Mouse (Mus musculus): ENCODE data around the gene Gm11011.
"Not testable (repeated sequence)": the region's sequence is repeated elsewhere in the genome, so short reads cannot be mapped to it uniquely, and the experiment has no call there.

Gene Gm11011

GRCm38 (mm10) chr2:169587645-169588044 is at the start of gene Gm11011:
TSS of gene Gm11011 (minus strand) at chr2:169587745.
- not testable (repeated sequence) for DNase-seq (ENCODE audit: low spot score)

GRCm38 (mm10) chr2:169636414-169636813 is 48.9 kb upstream of the Gm11011 start:
- no peak for DNase-seq (ENCODE audit: low spot score)

- DNase-seq (ENCODE audit: low spot score), result peak; percentile 34
Observed at GRCm38 (mm10) chr2:169635428-169635827, 47.9 kb upstream of the Gm11011 start.

- DNase-seq (ENCODE audit: low spot score), result no peak
Observed at GRCm38 (mm10) chr2:169634619-169635382, 47.3 kb upstream of the Gm11011 start.

GRCm38 (mm10) chr2:169633491-169634289 is 46.1 kb upstream of the Gm11011 start:
- peak; percentile 65 for DNase-seq (ENCODE audit: low spot score)

- peak; percentile 70 for DNase-seq (ENCODE audit: low spot score)
Observed at GRCm38 (mm10) chr2:169632338-169633151, 45.0 kb upstream of the Gm11011 start, which contains the start of gene Tshz2. TSS of gene Tshz2 (plus strand) at chr2:169633013.

- no peak for DNase-seq (ENCODE audit: low spot score)
Observed at GRCm38 (mm10) chr2:169630070-169630469, 42.5 kb upstream of the Gm11011 start.

- peak; percentile 35 for DNase-seq (ENCODE audit: low spot score)
Observed at GRCm38 (mm10) chr2:169621201-169621710, 33.7 kb upstream of the Gm11011 start.

- no peak for DNase-seq (ENCODE audit: low spot score)
Observed at GRCm38 (mm10) chr2:169615998-169616397, 28.5 kb upstream of the Gm11011 start.

- DNase-seq (ENCODE audit: low spot score), result no peak
Observed at GRCm38 (mm10) chr2:169614683-169615082, 27.1 kb upstream of the Gm11011 start.

- no peak for DNase-seq (ENCODE audit: low spot score)
Observed at GRCm38 (mm10) chr2:169611557-169611956, 24.0 kb upstream of the Gm11011 start.

- no peak for DNase-seq (ENCODE audit: low spot score)
Observed at GRCm38 (mm10) chr2:169610882-169611281, 23.3 kb upstream of the Gm11011 start.

- no peak for DNase-seq (ENCODE audit: low spot score)
Observed at GRCm38 (mm10) chr2:169609956-169610355, 22.4 kb upstream of the Gm11011 start.

GRCm38 (mm10) chr2:169607787-169608186 is 20.2 kb upstream of the Gm11011 start:
- no peak for DNase-seq (ENCODE audit: low spot score)

GRCm38 (mm10) chr2:169606901-169607678 is 19.5 kb upstream of the Gm11011 start:
- no peak for DNase-seq (ENCODE audit: low spot score)

GRCm38 (mm10) chr2:169600163-169600562 is 12.6 kb upstream of the Gm11011 start:
- no peak for DNase-seq (ENCODE audit: low spot score)

- no peak for DNase-seq (ENCODE audit: low spot score)
Observed at GRCm38 (mm10) chr2:169599591-169599990, 12.0 kb upstream of the Gm11011 start.

GRCm38 (mm10) chr2:169597971-169598370 is 10.4 kb upstream of the Gm11011 start:
- DNase-seq (ENCODE audit: low spot score), result no peak

GRCm38 (mm10) chr2:169597357-169597756 is 9.8 kb upstream of the Gm11011 start:
- DNase-seq (ENCODE audit: low spot score), result no peak

- no peak for DNase-seq (ENCODE audit: low spot score)
Observed at GRCm38 (mm10) chr2:169593742-169594141, 6.2 kb upstream of the Gm11011 start.

- DNase-seq (ENCODE audit: low spot score), result no peak
Observed at GRCm38 (mm10) chr2:169590412-169590811, 2.9 kb upstream of the Gm11011 start.
